Mouse (Mus musculus) liver, embryonic 16.5 days (tissue): ENCODE measurements around the gene Fbf1. TPM values are rescaled to one million over a fixed set of nuclear protein-coding genes. Genes with fewer than 3 reads are reported as not detected.
"Not testable (repeated sequence)": the region's sequence is repeated elsewhere in the genome, so short reads cannot be mapped to it uniquely, and the experiment has no call there.

Source experiments
- ATAC-seq: fragments of 200-750 bp; cut with Nextera tagmentation; 2 replicates; pipeline ENCODE4 v1.8.0; 2017; ENCODE audit warnings: low read depth, mild to moderate bottlenecking, moderate number of reproducible peaks, moderate library complexity
- H3K27ac ChIP-seq: fragments of 300-500 bp; sonication (generic); 2 replicates; pipeline ENCODE4 v1.5.1; 2014; ENCODE audit warnings: mild to moderate bottlenecking, low read length
- H3K27me3 ChIP-seq: fragments of 300-500 bp; sonication (generic); 2 replicates; pipeline ENCODE4 v1.6.1; 2014; ENCODE audit warnings: low read depth, low read length, mixed read lengths; ENCODE audit not compliant: control insufficient read depth, insufficient read depth
- H3K36me3 ChIP-seq: fragments of 300-500 bp; sonication (generic); 2 replicates; pipeline ENCODE4 v1.6.1; 2014; ENCODE audit warnings: mild to moderate bottlenecking; ENCODE audit not compliant: control insufficient read depth, insufficient read depth
- H3K4me1 ChIP-seq: fragments of 300-500 bp; sonication (generic); 2 replicates; pipeline ENCODE4 v1.6.1; 2014; ENCODE audit warnings: low read depth, low read length, mixed read lengths; ENCODE audit not compliant: control insufficient read depth
- H3K4me2 ChIP-seq: fragments of 300-500 bp; sonication (generic); 2 replicates; pipeline ENCODE4 v1.6.1; 2014; ENCODE audit warnings: low read depth, low read length, mixed read lengths
- H3K4me3 ChIP-seq: fragments of 300-500 bp; sonication (generic); 2 replicates; pipeline ENCODE4 v1.5.1; 2014; ENCODE audit warnings: low read depth, mild to moderate bottlenecking, low read length
- H3K9ac ChIP-seq: fragments of 300-500 bp; sonication (generic); 2 replicates; pipeline ENCODE4 v1.6.1; 2014; ENCODE audit warnings: low read depth, low read length
- H3K9me3 ChIP-seq: fragments of 300-500 bp; sonication (generic); replicated peaks from 2 replicates; pipeline ENCODE4 v1.6.1; 2016; ENCODE audit warnings: low read length; ENCODE audit not compliant: control insufficient read depth
- WGBS: fragments of 180-500 bp; shearing (Covaris S2); extraction: QIAGEN DNeasy Blood & Tissue Kit; methylation state at CpG from one replicate; pipeline ENCODE4 v1.1.7; 2014; ENCODE audit not compliant: insufficient replicate concordance; 5-methylcytosine and 5-hydroxymethylcytosine counted together
- polyA plus RNA-seq: library from polyadenylated mRNA; unstranded; fragments of >200 nt; fragmentation: Nextera tagmentation; extraction: Ambion mirVana; gene quantifications from 2 replicates; pipeline ENCODE4 v1.2.1, GENCODE M21; 2015

Gene Fbf1
- polyA plus RNA-seq, 1 experiment from 2014 or later = 6.6 TPM

DNA sequence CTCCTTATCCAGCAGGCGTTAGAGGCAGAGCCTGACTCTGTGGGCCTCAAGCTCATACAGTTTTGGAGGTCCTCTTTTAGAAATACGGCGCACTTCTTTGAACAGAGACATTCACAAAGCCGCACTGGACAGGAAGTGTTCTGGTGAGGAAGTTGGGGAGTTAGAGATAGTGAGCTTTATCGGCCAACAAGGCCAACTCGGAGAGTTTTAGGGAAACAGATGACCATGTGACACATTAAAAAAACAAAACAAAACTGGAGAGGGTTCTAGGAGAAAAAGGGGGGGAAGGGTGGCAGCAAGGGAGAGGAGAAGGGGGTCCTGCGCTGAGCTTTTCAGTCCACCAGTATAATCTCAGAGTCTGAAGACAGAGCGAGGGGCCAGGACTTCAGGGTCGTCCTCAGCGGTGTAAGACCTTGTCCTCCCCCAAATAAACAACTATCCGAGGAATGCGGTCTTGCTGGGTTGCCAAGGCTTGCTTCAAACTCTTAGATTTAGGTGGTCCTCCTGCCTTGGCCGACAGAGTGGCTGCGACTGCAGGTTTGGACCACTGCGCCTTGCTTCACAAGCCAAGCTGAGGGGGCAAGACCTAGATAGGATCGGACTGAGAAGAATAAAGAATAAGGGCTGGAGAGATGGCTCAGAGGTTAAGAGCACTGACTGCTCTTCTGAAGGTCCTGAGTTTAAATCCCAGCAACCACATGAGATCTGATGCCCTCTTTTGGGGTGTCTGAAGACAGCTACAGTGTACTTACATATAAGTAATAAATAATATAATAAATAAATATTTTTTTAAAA, 74.0 kb downstream of the Fbf1 start:
- Histone ChIP-seq H3K4me3 (no peak overlapping the region), H3K4me2 (peak overlapping the region; percentile 10; the same call in 1 of the 2 replicates), H3K9me3 (no peaks in the 10 kb centered on the region; the same call in 1 of the 2 replicates), H3K27me3 (no peaks in the 10 kb centered on the region), H3K4me1 (peaks cover 9% of the 10 kb centered on the region), H3K27ac (peak overlapping the region; percentile 16; the same call in 1 of the 2 replicates), H3K9ac (0 out of 2 replicates have a peak overlapping the region, but pooled peaks have one; percentile 3), H3K36me3 (no peaks in the 10 kb centered on the region)
- 11% methylated on average over 16 of the region's 16 CpGs for WGBS
- ATAC-seq = 0 out of 2 replicates have a peak, but pooled peaks have one; percentile 37

DNA sequence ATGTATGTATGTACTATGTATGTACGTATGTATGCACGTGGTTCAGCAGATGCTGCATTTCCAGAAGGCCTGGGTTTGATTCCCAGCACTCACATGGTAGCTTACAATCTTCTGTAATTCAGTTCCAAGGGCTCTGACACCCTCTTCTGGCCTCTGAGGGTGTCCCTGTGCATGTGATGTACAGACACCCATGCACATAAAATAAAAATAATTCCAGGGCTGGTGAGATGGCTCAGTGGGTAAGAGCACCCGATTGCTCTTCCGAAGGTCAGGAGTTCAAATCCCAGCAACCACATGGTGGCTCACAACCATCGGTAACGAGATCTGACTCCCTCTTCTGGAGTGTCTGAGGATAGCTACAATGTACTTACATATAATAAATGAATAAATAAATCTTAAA, 75.0 kb downstream of the Fbf1 start:
- H3K9me3 ChIP-seq, H3K27me3 ChIP-seq, ATAC-seq, H3K27ac ChIP-seq, H3K4me3 ChIP-seq, H3K36me3 ChIP-seq, H3K4me2 ChIP-seq, H3K9ac ChIP-seq: not testable (repeated sequence)
- peaks cover 18% of the 10 kb centered on the region for H3K4me1 ChIP-seq
- 75% methylated on average over 6 of the region's 6 CpGs for WGBS

Other genes with a start within 250 kb of the Fbf1 start
- gene Sap30bp, start 234.9 kb downstream of the Fbf1 start, polyA plus RNA-seq = 13.6 and 16.2 TPM in 2 replicates
- 7.9 and 8.9 TPM in 2 replicates for gene Recql5, start 234.7 kb downstream of the Fbf1 start, polyA plus RNA-seq
- 0.14 and 0.40 TPM in 2 replicates for gene Itgb4, start 193.5 kb downstream of the Fbf1 start, polyA plus RNA-seq
- 180 and 192 TPM in 2 replicates for gene Galk1, start 155.4 kb downstream of the Fbf1 start, polyA plus RNA-seq
- gene H3f3b, start 140.2 kb downstream of the Fbf1 start, polyA plus RNA-seq = 527 and 601 TPM in 2 replicates
- 8.8 and 10.8 TPM in 2 replicates for gene Unk, start 137.8 kb downstream of the Fbf1 start, polyA plus RNA-seq
- 17.8 and 20.4 TPM in 2 replicates for gene Unc13d, start 90.2 kb downstream of the Fbf1 start, polyA plus RNA-seq
- gene Wbp2, start 81.2 kb downstream of the Fbf1 start, polyA plus RNA-seq = 85.2 and 110 TPM in 2 replicates
- gene Trim47, start 41.0 kb downstream of the Fbf1 start, polyA plus RNA-seq = 5.1 and 6.2 TPM in 2 replicates
- gene Trim65, start 37.0 kb downstream of the Fbf1 start, polyA plus RNA-seq = 1.2 and 1.5 TPM in 2 replicates
- gene Mrpl38, start 29.3 kb downstream of the Fbf1 start, polyA plus RNA-seq = 44.4 and 44.7 TPM in 2 replicates
- 23.1 and 24.9 TPM in 2 replicates for gene Ten1, start 30.7 kb upstream of the Fbf1 start, polyA plus RNA-seq
- 54.7 and 73.7 TPM in 2 replicates for gene Acox1, start 30.9 kb upstream of the Fbf1 start, polyA plus RNA-seq
- 0.05 and 0.08 TPM in 2 replicates for gene Evpl, start 69.9 kb upstream of the Fbf1 start, polyA plus RNA-seq
- 33.4 and 34.2 TPM in 2 replicates for gene Srp68, start 106.1 kb upstream of the Fbf1 start, polyA plus RNA-seq
- gene Galr2, start 112.8 kb upstream of the Fbf1 start, polyA plus RNA-seq = 0.07 TPM in 1 of 2 replicates, not detected in the other
- gene Exoc7, start 139.1 kb upstream of the Fbf1 start, polyA plus RNA-seq = 19.5 and 20.4 TPM in 2 replicates
- gene Foxj1, start 167.2 kb upstream of the Fbf1 start, polyA plus RNA-seq = 0.62 and 0.71 TPM in 2 replicates
- 1.1 and 1.2 TPM in 2 replicates for gene Rnf157, start 244.9 kb upstream of the Fbf1 start, polyA plus RNA-seq